Mouse (Mus musculus): ENCODE measurements around the gene Uba52.

DNA sequence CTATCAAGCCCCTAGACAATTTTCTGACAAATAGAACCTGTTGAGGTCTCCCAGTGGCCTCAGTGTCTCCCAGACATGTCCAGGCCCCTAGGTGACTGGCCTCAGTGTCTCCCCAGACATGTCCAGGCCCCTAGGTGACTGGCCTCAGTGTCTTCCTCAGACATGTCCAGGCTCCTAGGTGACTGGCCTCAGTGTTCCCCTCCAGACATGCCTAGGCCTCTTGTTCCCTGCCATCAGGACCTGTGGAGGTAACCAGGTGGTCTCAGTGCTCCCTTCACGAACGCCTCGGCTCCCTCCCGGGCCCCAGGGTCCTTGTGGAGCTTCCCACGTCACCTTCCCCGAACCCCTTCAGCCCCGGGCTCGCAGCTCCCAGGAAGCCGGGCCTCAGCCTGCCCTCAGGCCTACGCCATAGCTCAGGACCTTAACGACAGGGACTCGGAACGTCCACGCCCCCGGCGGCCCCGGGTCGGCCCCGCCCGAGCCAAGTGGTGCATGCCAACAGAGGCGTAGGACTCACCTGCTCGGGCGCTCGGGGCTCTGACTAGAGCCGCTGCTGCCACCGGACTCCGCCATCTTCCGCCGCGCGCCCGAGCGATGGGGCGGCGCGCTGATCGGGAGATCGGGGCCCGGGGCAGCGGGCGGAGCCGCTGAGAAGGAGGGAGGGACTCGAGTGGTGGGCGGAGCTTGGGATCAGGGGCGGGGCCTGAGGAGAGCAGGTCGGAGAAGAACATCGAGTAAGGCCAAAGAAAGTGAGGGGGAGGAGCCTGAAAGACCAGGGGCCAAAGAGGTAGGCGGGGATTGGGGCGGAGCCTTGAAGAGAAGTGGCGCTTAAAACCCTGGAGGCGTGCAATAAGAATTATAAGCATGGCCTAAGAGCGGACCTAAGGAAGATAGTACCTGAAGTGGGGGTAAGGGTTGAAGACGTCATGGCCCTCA, 34.0 kb downstream of the Uba52 start, which contains the start of gene Klhl26:
- TF ChIP-seq CTCF (IDR thresholded peaks at IDR 0.05; ENCODE audit: low read depth, low read length) (no peak), POLR2AphosphoS5 (IDR thresholded peaks at IDR 0.05; ENCODE audit: insufficient replicate concordance, low read depth, low read length) (no peak), GATA1 (IDR thresholded peaks at IDR 0.05; ENCODE audit: borderline replicate concordance, low read length) (no peak)
